Mouse (Mus musculus) adrenal gland (tissue): ENCODE data around the gene Sh3kbp1.
"Not testable (repeated sequence)": the region's sequence is repeated elsewhere in the genome, so short reads cannot be mapped to it uniquely, and the experiment has no call there.

Experiments used
- intact Hi-C: fragments of 180-260 bp; cut with DNase I; formaldehyde crosslinking; loops from one replicate; pipeline ENCODE4 v1.15.1; 2025
- long read RNA-seq, 2 experiments: library from polyadenylated mRNA; unstranded; transcript quantifications; one replicate each; pipeline ENCODE4 v2.0.0; 2020; ENCODE audit warnings: borderline replicate concordance in 1 of 2; ENCODE audit not compliant: insufficient replicate concordance in 1 of 2

Sh3kbp1 gene
- long read RNA-seq, experiment 1, partial matches to known transcripts: 5 of 6 reads
- long read RNA-seq, experiment 1, other reads (novel, unspliced or antisense): 0 of 6 reads
- long read RNA-seq, experiment 2, full-length matches to known transcripts: 2 of 5 reads
- long read RNA-seq, experiment 2, partial matches to known transcripts: 2 of 5 reads
- long read RNA-seq, experiment 2, other reads (novel, unspliced or antisense): 1 of 5 reads

DNA sequence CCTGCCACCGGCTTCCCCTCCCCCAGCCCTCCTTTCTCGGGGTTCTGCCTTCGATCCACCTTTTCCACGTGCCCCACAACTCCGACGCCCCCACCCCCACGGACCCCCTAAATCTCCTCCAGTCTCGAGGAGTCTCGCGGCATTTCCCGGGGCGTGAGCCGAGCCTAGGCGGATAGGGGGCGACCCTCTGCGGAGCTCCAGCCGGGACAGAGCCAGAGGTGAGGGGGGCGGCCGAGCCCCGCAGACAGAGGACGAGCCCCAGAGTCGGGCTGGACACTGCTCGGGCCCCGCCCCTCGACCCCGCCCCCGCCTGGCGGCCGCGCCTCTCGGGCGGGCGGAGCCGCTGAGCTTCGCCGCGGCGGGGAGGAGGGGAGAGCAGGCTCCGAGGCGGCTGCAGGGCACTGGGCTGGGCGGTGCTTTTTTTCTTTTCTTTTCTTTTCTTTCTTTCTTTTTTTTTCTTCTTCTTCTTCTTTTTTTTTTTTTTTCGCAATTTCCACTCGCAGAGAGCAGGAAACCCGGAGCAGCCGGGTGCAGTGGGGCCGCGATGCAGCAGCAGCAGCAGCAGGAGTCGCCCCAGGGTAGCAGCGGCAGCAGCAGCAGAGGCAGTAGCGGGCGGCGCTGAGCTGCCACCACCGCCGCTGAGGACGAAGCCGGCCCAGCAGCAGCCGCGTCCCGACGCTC, at the start of gene Sh3kbp1:
Sh3kbp1 (plus strand) TSS at position 366 of the 681 bp plus-strand sequence.
- intact Hi-C loops: loop anchor here (2.0 to 10.0 kb wide), 3 partner anchors 125 to 336 kb away; no protein-coding TSS in a partner anchor

- intact Hi-C loops: not testable (repeated sequence)
These were observed 42.3 kb upstream of the Sh3kbp1 start for GRCm38 (mm10) chrX:159584738-159585137.

DNA sequence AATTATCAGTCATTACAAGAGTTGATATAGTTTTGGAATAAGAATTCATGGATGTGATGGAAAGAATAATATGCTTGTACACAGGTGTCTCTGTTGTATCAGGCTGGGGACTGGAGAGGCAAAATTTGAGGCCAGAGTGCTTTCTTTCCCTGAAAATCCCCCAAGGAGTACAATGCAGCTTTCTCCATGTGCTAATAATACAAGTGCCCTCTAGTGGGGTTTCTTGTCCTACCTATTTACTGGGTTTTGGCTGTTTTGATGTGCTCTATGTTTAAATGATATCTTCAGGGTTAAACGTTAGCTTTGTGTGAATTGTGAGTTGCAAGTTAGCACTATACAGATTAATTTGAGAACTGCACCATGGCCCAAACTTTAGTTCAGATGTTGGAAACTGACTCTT, 35.4 kb upstream of the Sh3kbp1 start:
- intact Hi-C loops: no loop called here

DNA sequence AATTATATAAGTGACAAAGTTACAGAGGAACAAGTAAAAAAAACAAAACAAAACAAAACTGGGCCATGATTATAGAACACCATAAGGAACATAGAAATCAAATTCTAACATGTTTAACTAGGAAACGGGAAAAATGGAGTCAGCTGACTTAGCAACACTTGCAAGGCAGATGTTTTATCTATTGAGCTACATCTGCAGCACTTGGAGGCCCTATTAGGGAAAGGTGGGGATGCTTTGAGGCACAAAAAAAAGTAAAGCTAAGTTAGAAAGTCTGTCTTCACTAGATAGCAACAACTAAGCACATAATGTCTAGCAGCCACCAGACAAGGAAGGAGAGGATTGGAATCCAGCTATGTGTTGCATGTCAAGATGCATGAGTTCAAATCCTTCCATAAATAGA, 29.6 kb upstream of the Sh3kbp1 start:
- intact Hi-C loops: no loop called here

GRCm38 (mm10) chrX:159604832-159605231, 22.2 kb upstream of the Sh3kbp1 start:
- intact Hi-C loops: loop anchor here (5.0 to 10.0 kb wide), 2 partner anchors 60 to 163 kb away; no protein-coding TSS in a partner anchor

GRCm38 (mm10) chrX:159606936-159607335, 20.1 kb upstream of the Sh3kbp1 start:
- intact Hi-C loops: loop anchor here (5.0 to 10.0 kb wide), 2 partner anchors 62 to 165 kb away; no protein-coding TSS in a partner anchor

DNA sequence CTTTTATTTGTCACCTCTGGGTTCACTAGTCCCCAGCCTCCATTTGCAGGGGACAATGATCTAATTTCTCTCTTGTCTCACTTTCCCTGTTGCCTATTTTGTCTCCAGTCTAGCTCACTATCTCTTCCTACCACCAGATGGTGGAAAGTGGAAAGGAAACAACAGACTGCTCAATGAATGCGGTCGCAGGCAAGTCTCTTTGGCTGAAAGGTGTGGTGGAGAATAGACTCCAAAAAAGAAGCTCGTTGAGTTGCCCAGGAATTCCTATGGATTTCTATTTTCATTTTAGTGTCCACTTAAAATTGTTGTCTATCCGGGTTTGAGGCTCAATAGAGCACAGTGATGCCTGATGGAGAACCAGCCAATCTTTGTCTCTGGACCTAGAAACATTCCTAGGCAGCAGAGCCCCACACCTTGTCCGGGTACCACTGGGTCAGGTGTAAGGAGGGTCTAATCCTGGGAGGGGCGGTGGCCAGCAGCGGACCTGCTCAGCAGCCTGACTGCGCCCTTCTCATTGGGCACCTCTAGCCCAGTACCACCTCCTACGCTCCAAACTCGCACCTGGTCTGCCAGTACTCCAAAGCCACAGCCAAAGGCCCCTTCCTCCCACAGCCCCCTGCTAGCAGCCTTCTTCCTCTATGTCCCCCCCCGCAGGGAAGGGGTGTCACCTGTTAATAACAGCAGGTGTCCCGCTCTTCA, 715 bp upstream of the Sh3kbp1 start:
- intact Hi-C loops: loop anchor here (2.0 to 10.0 kb wide), 3 partner anchors 126 to 336 kb away; no protein-coding TSS in a partner anchor

- intact Hi-C loops: loop anchor here (2.0 to 10.0 kb wide), 3 partner anchors 124 to 335 kb away; no protein-coding TSS in a partner anchor
These were observed 805 bp downstream of the Sh3kbp1 start for GRCm38 (mm10) chrX:159627588-159628566.

DNA sequence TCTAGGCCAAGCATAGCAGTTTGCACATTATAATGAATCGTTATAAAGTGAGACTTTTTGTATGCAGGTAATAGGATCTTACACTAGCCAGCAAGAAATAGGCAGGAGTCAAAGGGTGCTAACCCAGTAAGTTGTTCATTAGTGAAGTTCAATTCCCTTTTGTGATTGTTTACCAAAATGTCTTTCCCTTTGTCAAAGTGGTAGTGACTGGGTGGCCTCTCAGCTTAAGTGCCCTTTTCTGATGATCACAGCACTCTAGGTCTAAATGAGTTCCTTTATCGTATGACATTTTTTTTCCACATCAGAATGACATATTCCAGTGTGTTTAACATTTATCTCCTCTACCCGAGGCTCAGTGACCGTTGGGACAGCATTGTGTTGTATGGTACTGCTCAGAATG, 1.6 kb downstream of the Sh3kbp1 start:
- intact Hi-C loops: loop anchor here (5.0 to 10.0 kb wide), 2 partner anchors 124 to 286 kb away; no protein-coding TSS in a partner anchor

DNA sequence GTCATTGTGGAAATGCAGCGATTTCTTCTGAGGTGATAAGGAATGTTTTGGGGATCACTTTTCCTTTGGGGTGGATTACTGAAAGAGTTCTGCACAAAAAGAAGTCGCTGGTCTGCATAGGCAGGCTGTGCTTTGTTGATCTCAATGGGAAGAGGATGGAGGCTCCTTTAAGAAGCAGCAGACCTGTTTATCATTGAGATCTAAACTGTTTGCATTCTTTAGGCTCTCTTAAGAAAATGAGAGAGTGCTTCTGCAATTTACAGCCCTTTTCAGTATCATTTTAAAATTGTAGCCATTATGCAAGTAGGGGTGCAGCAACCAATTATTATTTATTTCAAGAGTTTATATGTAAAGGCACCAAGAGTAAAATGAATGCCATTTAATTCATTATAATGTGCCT, 2.1 kb downstream of the Sh3kbp1 start:
- intact Hi-C loops: loop anchor here (5.0 to 10.0 kb wide), 2 partner anchors 123 to 286 kb away; no protein-coding TSS in a partner anchor

- intact Hi-C loops: no loop called here
These were observed 11.6 kb downstream of the Sh3kbp1 start for GRCm38 (mm10) chrX:159638500-159639227.

GRCm38 (mm10) chrX:159639991-159640390, 12.9 kb downstream of the Sh3kbp1 start:
- intact Hi-C loops: no loop called here

DNA sequence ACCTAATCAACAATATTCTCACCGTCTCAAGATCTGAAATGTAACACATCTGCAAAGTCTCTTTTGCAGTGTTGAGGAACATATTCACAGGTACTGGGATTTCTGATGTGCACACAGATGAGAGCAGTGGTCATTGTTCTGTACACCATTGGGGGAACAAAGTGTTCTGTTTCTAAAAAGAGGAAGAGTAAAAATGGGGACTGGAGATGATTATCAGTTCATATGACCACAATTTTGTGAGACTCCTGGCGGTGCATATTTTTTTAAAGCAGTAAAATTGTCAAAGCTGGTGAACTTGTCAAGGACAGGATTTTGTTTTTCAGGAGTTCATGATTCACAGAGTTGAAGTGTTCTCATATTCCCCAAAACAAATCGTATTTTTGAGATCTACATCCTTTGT, 18.2 kb downstream of the Sh3kbp1 start:
- intact Hi-C loops: no loop called here

DNA sequence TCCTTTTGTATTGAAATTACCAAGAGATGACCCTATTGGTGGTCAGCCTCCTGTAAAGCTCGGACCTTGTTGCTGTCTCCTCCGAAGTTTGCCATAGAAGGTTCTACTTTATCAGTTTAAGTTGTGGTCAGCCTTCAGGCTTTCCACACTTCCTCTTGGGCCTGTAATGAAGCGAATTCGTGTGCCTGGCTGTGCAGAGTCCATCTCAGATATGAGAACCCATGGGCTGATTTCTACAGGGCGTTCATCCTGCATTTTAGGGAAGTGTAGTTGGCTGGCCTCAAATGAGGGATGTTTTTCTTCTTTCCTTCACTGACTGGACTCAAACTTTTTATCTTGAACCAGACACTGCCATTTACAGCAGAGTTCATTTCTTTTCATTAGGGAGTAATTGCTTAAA, 20.5 kb downstream of the Sh3kbp1 start:
- intact Hi-C loops: no loop called here

- intact Hi-C loops: no loop called here
These were observed 21.5 kb downstream of the Sh3kbp1 start for GRCm38 (mm10) chrX:159648598-159648997.

DNA sequence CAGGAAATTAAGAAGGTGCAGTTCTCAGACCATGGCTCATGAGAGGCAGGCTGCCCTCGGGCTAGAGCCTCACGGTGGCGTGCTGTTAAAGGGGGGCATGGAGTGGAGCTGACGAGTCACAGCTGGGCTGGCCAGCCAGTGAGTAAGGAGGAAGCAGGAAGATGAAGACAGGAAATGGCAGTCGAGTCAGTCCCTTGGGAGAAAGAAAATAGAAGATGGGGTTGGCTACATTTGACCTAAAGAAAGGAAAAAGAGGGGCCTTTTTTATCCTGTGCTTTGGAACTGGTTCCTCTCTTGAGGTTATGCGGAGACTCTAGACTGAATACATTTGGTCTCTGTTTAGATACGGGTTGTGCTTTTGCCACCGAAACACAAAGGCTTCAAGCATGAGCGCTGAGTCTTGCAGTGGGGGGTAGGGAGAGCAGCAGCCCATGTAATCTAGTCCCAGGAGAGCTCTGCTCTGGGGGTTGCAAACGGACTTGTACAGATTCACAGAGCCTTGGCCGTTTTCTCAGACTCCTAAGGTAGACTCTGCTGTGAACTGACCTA, 23.1 kb downstream of the Sh3kbp1 start:
- intact Hi-C loops: no loop called here

DNA sequence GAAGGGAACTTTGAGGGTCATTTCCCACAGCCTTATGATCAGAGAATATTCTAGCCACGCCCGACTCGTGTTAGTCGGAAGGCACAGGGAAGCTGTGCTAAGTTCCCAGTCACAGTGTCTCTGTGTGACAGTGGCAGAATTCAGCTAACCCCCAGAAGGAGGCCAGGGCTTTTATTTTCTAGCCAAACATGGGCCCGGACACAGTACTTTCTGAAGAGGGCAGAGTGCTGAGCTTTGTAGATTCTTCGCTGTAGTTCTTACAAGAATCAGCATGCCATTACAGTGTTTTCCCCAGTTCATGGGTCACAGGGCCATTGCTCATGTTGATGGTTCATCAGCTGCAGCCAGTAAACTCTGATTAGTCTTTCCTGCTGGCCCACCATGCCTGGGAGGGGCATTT, 23.7 kb downstream of the Sh3kbp1 start:
- intact Hi-C loops: no loop called here

- intact Hi-C loops: no loop called here
These were observed 44.3 kb downstream of the Sh3kbp1 start for GRCm38 (mm10) chrX:159671388-159671787.

DNA sequence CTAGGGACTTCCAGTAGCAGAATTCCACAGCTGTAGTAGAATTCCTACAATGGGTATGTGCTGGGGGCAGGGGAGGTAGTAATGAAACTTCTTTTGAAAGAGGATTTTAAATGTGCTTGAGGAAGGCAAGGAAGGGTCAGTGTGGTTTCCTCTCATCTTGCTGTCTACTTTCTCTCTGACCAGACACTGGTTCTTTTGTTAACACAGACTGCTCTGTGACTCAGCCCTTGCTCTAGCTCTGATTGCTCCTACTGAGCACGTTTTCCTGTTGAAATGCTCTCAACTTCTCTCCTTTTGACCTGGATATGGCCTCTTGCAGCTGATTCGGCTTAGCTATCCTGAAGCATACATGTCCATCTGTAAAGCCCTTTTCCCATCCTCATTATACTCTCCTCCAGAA, 45.4 kb downstream of the Sh3kbp1 start:
- intact Hi-C loops: no loop called here

DNA sequence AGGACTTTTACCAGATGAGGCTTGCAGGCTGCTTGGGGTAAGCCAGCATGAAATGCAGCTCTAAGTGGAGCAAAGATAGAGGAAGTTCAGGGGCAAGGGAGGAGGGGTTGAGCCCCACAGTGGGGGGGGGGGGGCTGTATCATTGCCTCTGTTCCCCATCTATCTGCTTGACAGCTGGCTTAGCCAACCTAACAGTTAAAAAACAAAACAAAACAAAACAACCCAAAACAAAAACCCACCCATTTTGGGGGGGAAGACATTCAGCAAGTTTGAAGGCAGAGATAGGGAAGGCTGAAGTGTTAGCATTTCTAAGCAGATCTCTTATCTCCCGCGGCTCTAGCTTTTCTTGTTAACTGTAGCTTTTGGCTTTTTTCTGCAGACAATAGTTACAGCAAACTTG, 49.2 kb downstream of the Sh3kbp1 start:
- intact Hi-C loops: no loop called here
